Mouse (Mus musculus): ENCODE measurements around the gene Myh9. TPM values are rescaled to one million over a fixed set of nuclear protein-coding genes. Genes with fewer than 3 reads are reported as not detected.
A peak's percentile ranks its signal among the peaks of the same experiment; 100 is the strongest.
"Not testable (repeated sequence)": the region's sequence is repeated elsewhere in the genome, so short reads cannot be mapped to it uniquely, and the experiment has no call there.

Gene Myh9
- polyA plus RNA-seq, 1 experiment from 2014 or later = 34.5 TPM

DNA sequence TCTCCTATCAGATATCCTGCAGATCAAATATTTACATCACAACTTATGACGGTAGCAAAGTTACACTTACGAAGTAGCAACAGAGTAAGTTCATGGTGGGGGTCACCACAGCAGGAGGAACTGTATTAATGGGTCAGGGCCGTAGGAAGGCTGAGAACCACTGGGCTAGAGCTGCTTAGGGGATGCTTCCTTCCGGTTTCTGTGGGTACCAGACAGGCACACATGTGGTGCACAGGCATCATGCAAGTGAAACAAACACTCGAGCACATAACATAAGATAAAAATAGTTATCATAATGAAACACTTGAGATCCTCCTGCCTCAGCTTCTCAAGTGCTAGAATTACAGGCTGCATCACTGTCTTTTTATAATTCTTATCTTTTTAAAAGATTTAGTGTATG lies 38.8 kb upstream of the Myh9 start:
- H3K9me3 ChIP-seq = no peaks in the 10 kb centered on the region
- no peak for DNase-seq (ENCODE audit: low spot score)
- no peak overlapping the region for H3K27ac ChIP-seq
- no peaks in the 10 kb centered on the region for H3K36me3 ChIP-seq
- no peaks in the 10 kb centered on the region for H3K27me3 ChIP-seq (ENCODE audit: insufficient read depth, poor library complexity, severe bottlenecking)
- H3K4me3 ChIP-seq = no peak overlapping the region
- 89% methylated on average over 5 of the region's 5 CpGs for WGBS
- peaks cover 32% of the 10 kb centered on the region for H3K4me1 ChIP-seq

DNA sequence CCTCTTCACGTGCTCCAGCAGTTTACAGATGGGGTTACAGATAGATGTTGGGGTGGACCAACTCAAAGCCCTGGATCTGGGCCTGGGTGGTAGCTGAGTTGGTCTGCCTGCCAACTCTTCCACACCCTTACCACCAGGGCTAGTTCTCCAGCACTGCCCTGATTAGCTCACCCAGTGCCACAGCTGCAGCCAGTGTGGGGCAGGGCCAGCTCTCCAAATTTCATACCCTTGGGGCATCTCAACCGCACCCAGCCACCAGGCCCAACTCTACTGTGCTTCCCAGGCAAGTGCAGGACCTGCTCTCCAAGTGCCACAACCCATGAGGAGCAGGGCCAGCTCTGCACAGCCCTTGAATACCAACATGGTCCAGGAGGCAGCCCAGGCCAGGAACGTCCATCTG lies 37.8 kb upstream of the Myh9 start:
- no peaks in the 10 kb centered on the region for H3K9me3 ChIP-seq
- no peak for DNase-seq (ENCODE audit: low spot score)

GRCm38 (mm10) chr15:77877209-77877608 lies 35.2 kb upstream of the Myh9 start:
- WGBS = 70% methylated on average over 2 of the region's 2 CpGs
- Histone ChIP-seq H3K9me3 (no peaks in the 10 kb centered on the region), H3K27ac (no peak overlapping the region), H3K4me1 (peaks cover 30% of the 10 kb centered on the region), H3K27me3 (ENCODE audit: insufficient read depth, poor library complexity, severe bottlenecking) (no peaks in the 10 kb centered on the region), H3K36me3 (no peaks in the 10 kb centered on the region), H3K4me3 (no peak overlapping the region)
- DNase-seq (ENCODE audit: low spot score) = no peak

More for the DNA sequence above, 37.8 kb upstream of the Myh9 start:
- H3K4me1 ChIP-seq = peaks cover 31% of the 10 kb centered on the region
- H3K36me3 ChIP-seq = no peaks in the 10 kb centered on the region
- 91% methylated on average over 3 of the region's 3 CpGs for WGBS
- no peak overlapping the region for H3K4me3 ChIP-seq
- no peak overlapping the region for H3K27ac ChIP-seq
- no peaks in the 10 kb centered on the region for H3K27me3 ChIP-seq (ENCODE audit: insufficient read depth, poor library complexity, severe bottlenecking)

GRCm38 (mm10) chr15:77876716-77877115 lies 34.7 kb upstream of the Myh9 start:
- DNase-seq (ENCODE audit: low spot score) = no peak
- no peaks in the 10 kb centered on the region for H3K27me3 ChIP-seq (ENCODE audit: insufficient read depth, poor library complexity, severe bottlenecking)
- H3K27ac ChIP-seq = no peak overlapping the region
- 92% methylated on average over 3 of the region's 3 CpGs for WGBS
- no peaks in the 10 kb centered on the region for H3K36me3 ChIP-seq
- no peak overlapping the region for H3K4me3 ChIP-seq
- no peaks in the 10 kb centered on the region for H3K9me3 ChIP-seq
- H3K4me1 ChIP-seq = peaks cover 25% of the 10 kb centered on the region

DNA sequence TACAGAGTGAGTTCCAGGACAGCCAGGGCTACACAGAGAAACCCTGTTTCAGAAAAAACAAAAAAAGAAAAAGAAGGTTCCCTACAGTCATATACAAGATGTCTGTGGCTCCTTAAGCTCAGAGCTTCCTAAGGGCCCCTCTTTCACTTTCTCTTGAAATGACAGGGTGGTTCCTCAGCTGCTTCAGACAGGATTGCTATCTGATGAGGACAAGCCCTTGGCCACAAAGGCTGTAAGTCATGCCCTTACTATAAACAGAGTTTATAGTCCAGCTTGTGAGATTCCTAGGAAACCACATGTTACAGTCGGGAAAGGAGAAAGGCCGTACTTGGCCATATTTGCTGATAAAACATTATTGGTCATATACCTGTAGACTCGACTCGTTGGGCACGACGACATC lies 34.0 kb upstream of the Myh9 start:
- H3K4me1 ChIP-seq = peaks cover 19% of the 10 kb centered on the region
- no peak overlapping the region for H3K27ac ChIP-seq
- H3K27me3 ChIP-seq (ENCODE audit: insufficient read depth, poor library complexity, severe bottlenecking) = no peaks in the 10 kb centered on the region
- H3K4me3 ChIP-seq = no peak overlapping the region
- DNase-seq (ENCODE audit: low spot score) = no peak
- no peaks in the 10 kb centered on the region for H3K9me3 ChIP-seq
- no peaks in the 10 kb centered on the region for H3K36me3 ChIP-seq
- 94% methylated on average over 6 of the region's 6 CpGs for WGBS

GRCm38 (mm10) chr15:77874807-77875206 lies 32.8 kb upstream of the Myh9 start:
- H3K36me3 ChIP-seq = no peaks in the 10 kb centered on the region
- H3K4me3 ChIP-seq = no peak overlapping the region
- 88% methylated on average over 9 of the region's 9 CpGs for WGBS
- H3K9me3 ChIP-seq = no peaks in the 10 kb centered on the region
- H3K4me1 ChIP-seq = peaks cover 19% of the 10 kb centered on the region
- H3K27ac ChIP-seq = 0 out of 2 replicates have a peak overlapping the region, but pooled peaks have one; percentile 47
- DNase-seq (ENCODE audit: low spot score) = no peak
- H3K27me3 ChIP-seq (ENCODE audit: insufficient read depth, poor library complexity, severe bottlenecking) = no peaks in the 10 kb centered on the region

DNA sequence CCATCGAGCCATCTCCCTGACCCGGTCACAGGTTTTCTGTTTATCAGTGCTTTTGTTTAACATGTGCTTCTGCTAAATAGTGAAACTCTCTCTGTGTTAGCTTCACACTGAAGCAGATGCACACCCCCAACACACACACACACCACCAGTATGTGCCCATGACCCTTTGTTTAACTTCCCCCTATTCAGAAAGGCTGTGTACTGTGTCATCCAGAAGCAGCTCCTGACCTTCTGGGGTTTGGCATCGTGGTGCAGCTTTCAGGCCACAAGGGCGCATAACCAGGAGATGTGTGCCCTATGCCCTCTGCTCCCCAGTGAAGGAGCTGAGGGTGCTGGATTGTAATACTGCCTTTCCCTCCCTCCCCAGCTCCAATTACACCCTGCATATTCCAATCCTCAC lies 32.3 kb upstream of the Myh9 start:
- 0 out of 2 replicates have a peak overlapping the region, but pooled peaks have one; percentile 47 for H3K27ac ChIP-seq
- H3K9me3 ChIP-seq = no peaks in the 10 kb centered on the region
- H3K27me3 ChIP-seq (ENCODE audit: insufficient read depth, poor library complexity, severe bottlenecking) = no peaks in the 10 kb centered on the region
- no peaks in the 10 kb centered on the region for H3K36me3 ChIP-seq
- H3K4me3 ChIP-seq = no peak overlapping the region
- DNase-seq (ENCODE audit: low spot score) = no peak
- 60% methylated on average over 4 of the region's 4 CpGs for WGBS
- H3K4me1 ChIP-seq = peaks cover 19% of the 10 kb centered on the region

- H3K4me3 ChIP-seq = no peak overlapping the region
- H3K36me3 ChIP-seq = no peaks in the 10 kb centered on the region
- 56% methylated on average over 2 of the region's 2 CpGs for WGBS
- DNase-seq (ENCODE audit: low spot score) = no peak
- H3K27me3 ChIP-seq (ENCODE audit: insufficient read depth, poor library complexity, severe bottlenecking) = no peaks in the 10 kb centered on the region
- H3K9me3 ChIP-seq = no peaks in the 10 kb centered on the region
- H3K4me1 ChIP-seq = peaks cover 19% of the 10 kb centered on the region
- 0 out of 2 replicates have a peak overlapping the region, but pooled peaks have one; percentile 36 for H3K27ac ChIP-seq
Observed at GRCm38 (mm10) chr15:77873564-77873963, 31.6 kb upstream of the Myh9 start.

- Histone ChIP-seq H3K36me3 (no peaks in the 10 kb centered on the region), H3K4me3 (no peak overlapping the region), H3K4me1 (peaks cover 19% of the 10 kb centered on the region), H3K9me3 (no peaks in the 10 kb centered on the region), H3K27me3 (ENCODE audit: insufficient read depth, poor library complexity, severe bottlenecking) (no peaks in the 10 kb centered on the region), H3K27ac (no peak overlapping the region)
- 79% methylated on average over 3 of the region's 3 CpGs for whole genome bisulfite sequencing
- DNase-seq (ENCODE audit: low spot score) = no peak
Observed at GRCm38 (mm10) chr15:77872996-77873395, 31.0 kb upstream of the Myh9 start.

- no peak overlapping the region for H3K4me3 ChIP-seq
- 80% methylated on average over 5 of the region's 5 CpGs for whole genome bisulfite sequencing
- H3K27ac ChIP-seq = no peak overlapping the region
- no peaks in the 10 kb centered on the region for H3K9me3 ChIP-seq
- peaks cover 11% of the 10 kb centered on the region for H3K4me1 ChIP-seq
- DNase-seq (ENCODE audit: low spot score) = no peak
- no peaks in the 10 kb centered on the region for H3K27me3 ChIP-seq (ENCODE audit: insufficient read depth, poor library complexity, severe bottlenecking)
- H3K36me3 ChIP-seq = no peaks in the 10 kb centered on the region
Observed at GRCm38 (mm10) chr15:77868340-77868739, 26.4 kb upstream of the Myh9 start.

DNA sequence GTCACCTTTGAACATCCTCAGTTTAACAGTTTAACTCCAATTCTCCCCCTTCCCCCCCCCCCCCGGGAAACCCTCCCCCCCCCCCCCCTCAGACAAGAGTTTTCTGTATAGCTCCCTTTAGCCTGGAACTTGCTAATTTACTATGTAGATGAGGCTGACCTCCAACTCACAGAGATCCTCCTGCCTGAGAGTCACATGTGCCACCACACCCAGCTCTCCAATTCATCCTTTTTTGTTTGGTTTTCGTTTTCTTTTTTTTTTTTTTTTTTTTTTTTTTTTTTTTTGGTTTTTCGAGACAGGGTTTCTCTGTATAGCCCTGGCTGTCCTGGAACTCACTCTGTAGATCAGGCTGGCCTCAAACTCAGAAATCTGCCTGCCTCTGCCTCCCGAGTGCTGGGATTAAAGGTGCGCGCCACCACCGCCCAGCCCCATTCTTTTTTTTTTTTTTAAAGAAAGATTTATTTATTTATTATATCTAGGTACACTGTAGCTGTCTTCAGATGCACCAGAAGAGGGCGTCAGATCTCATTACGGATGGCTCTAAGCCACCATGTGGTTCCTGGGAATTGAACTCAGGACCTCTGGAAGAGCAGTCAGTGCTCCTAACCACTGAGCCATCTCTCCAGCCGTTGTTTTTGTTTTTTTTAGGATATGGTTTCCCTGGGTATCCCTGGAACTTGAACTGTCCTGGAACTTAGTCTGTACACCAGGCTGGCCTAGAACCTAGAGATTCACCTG lies 25.4 kb upstream of the Myh9 start:
- H3K9me3 ChIP-seq; H3K27ac ChIP-seq; H3K27me3 ChIP-seq (ENCODE audit: insufficient read depth, poor library complexity, severe bottlenecking); H3K4me1 ChIP-seq; DNase-seq (ENCODE audit: low spot score); H3K36me3 ChIP-seq; H3K4me3 ChIP-seq: not testable (repeated sequence)
- 79% methylated on average over 8 of the region's 10 CpGs for WGBS

- no peaks in the 10 kb centered on the region for H3K36me3 ChIP-seq
- H3K4me3 ChIP-seq = no peak overlapping the region
- no peaks in the 10 kb centered on the region for H3K9me3 ChIP-seq
- peaks cover 8% of the 10 kb centered on the region for H3K4me1 ChIP-seq
- DNase-seq (ENCODE audit: low spot score) = no peak
- H3K27me3 ChIP-seq (ENCODE audit: insufficient read depth, poor library complexity, severe bottlenecking) = no peaks in the 10 kb centered on the region
- peak overlapping the region; percentile 30 for H3K27ac ChIP-seq
- WGBS = 40% methylated on average over 11 of the region's 11 CpGs
Observed at GRCm38 (mm10) chr15:77866583-77867220, 24.7 kb upstream of the Myh9 start.

- no peak overlapping the region for H3K27ac ChIP-seq
- H3K27me3 ChIP-seq (ENCODE audit: insufficient read depth, poor library complexity, severe bottlenecking) = no peaks in the 10 kb centered on the region
- DNase-seq (ENCODE audit: low spot score) = no peak
- H3K36me3 ChIP-seq = no peaks in the 10 kb centered on the region
- 77% methylated on average over 9 of the region's 9 CpGs for WGBS
- no peaks in the 10 kb centered on the region for H3K9me3 ChIP-seq
- no peak overlapping the region for H3K4me3 ChIP-seq
- H3K4me1 ChIP-seq = peaks cover 8% of the 10 kb centered on the region
Observed at GRCm38 (mm10) chr15:77864063-77864758, 22.2 kb upstream of the Myh9 start.
